Mouse (Mus musculus): Measurements from ENCODE around the gene BC030867.

DNA sequence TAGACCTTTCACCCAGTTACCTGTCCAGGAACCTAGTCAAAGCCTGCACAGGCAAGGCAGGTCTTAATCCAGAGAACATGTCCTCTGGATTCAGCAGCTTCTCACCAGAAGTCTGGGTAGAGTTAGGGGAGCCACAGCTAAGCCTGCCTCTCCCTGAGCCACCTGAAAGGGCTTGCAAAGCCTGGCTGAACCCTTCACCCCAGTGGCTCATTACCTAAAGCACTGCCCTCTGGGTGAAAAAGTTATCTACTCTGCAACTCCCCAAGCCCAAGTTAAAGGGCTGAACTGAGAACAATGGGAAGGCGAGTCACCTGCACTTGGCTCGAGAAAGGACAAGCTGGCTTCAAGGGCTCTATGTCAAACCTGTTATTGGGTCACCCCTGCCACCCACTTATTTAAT, 55.5 kb downstream of the BC030867 start:
- TF ChIP-seq CTCF (IDR thresholded peaks at IDR 0.05; ENCODE audit: low read depth, low read length) (no peak), POLR2A (IDR thresholded peaks at IDR 0.05; ENCODE audit: borderline replicate concordance, low read depth, low read length) (no peak)

Measured in bone marrow macrophage, adult 2 months (primary cell).